Mouse (Mus musculus) C2C12 (cell line): ENCODE measurements around the gene Atp10b.

ENCODE experiments used
- CTCF ChIP-seq: IDR thresholded peaks from one replicate; pipeline ENCODE4 v1.5.1; 2011; ENCODE audit not compliant: control insufficient read depth, insufficient read depth, insufficient read length
- FOSL1 ChIP-seq: IDR thresholded peaks from one replicate; pipeline ENCODE4 v1.8.0; 2011; ENCODE audit warnings: mild to moderate bottlenecking, low read length; ENCODE audit not compliant: poor library complexity, insufficient read depth, severe bottlenecking
- MAX ChIP-seq: IDR thresholded peaks from one replicate; pipeline ENCODE4 v1.6.1; 2011; ENCODE audit warnings: mild to moderate bottlenecking, control low read depth
- USF1 ChIP-seq: IDR thresholded peaks from one replicate; pipeline ENCODE4 v1.6.1; 2011; ENCODE audit warnings: low read depth, mild to moderate bottlenecking, control low read depth, moderate library complexity

DNA sequence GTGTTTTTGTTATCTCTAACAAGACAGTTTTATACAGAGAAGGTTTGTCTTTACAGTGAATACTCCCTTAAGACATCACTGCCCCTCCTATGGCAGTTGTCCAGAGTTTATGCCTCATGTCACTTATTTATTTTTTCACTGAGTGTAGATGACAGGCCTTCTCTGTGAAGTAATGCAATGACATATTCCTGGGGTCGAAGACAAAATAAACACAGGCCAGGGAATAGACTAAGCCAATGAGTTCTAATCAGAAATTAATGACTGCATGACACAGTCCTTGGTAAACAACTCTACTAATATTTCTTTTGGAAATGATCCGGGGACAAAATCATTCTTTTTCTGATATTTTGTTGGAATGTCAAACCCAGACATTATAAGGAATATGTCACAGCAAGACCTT is 32.7 kb downstream of the Atp10b start:
- TF ChIP-seq CTCF (no peak), USF1 (no peak), MAX (no peak), FOSL1 (no peak)
